Mouse (Mus musculus) MEL (cell line): ENCODE measurements around the gene Spc24.

Source experiments
- CTCF ChIP-seq, 3 experiments: IDR thresholded peaks in 2 of 3; conservative IDR thresholded peaks in 1 of 3; 2 replicates each; pipeline ENCODE4 v1.5.1; 2011 to 2012; ENCODE audit warnings: low read length in 3 of 3, low read depth in 2 of 3, mild to moderate bottlenecking in 2 of 3, improper control_type of control experiment in 1 of 3, inconsistent platforms in 1 of 3, mixed read lengths in 1 of 3, moderate library complexity in 1 of 3; ENCODE audit not compliant: control insufficient read depth in 1 of 3, insufficient read depth in 1 of 3, poor library complexity in 1 of 3, severe bottlenecking in 1 of 3
- EP300 ChIP-seq, 2 experiments: IDR thresholded peaks; 2 replicates each; pipeline ENCODE4 v1.6.1; 2011; ENCODE audit warnings: improper control_type of control experiment in 2 of 2, low read length in 2 of 2, low read depth in 1 of 2, mild to moderate bottlenecking in 1 of 2
- HCFC1 ChIP-seq: IDR thresholded peaks from 2 replicates; pipeline ENCODE4 v1.6.1; 2012; ENCODE audit warnings: low read depth, mild to moderate bottlenecking, inconsistent platforms, low read length, improper control_type of control experiment, moderate library complexity

- TF ChIP-seq EP300 (IDR thresholded peaks at IDR 0.05; ENCODE audit: low read depth in 1 of 2, low read length in 2 of 2) (no peak), CTCF (IDR thresholded peaks at IDR 0.05 in 2 of 3, conservative IDR thresholded peaks at IDR 0.05 in 1 of 3; ENCODE audit: control insufficient read depth in 1 of 3, insufficient read depth in 1 of 3, low read depth in 2 of 3, low read length in 3 of 3, poor library complexity in 1 of 3, severe bottlenecking in 1 of 3) (no peak), HCFC1 (no peak)
These were observed 41.0 kb upstream of the Spc24 start for GRCm38 (mm10) chr9:21801121-21801520.
